Mouse (Mus musculus) MEL (cell line): Measurements from ENCODE around the gene Stk10. TPM values are rescaled to one million over a fixed set of nuclear protein-coding genes. Genes with fewer than 3 reads are reported as not detected.

Source experiments
- DNase-seq: peaks from one replicate; pipeline ENCODE4 v3.0.0; 2011; ENCODE audit warnings: low read depth, low spot score
- H3K27ac ChIP-seq: 2 replicates; pipeline ENCODE4 v1.5.1; 2012; ENCODE audit warnings: low read depth, mild to moderate bottlenecking, control low read depth, low read length, moderate library complexity; ENCODE audit not compliant: control insufficient read depth
- H3K27me3 ChIP-seq, 2 experiments: fragments of 150-350 bp in 1 of 2; sonication (generic) in 1 of 2; 2 replicates each; pipeline ENCODE4 v1.6.1; 2012; ENCODE audit warnings: low read length in 2 of 2, mild to moderate bottlenecking in 2 of 2, improper control_type of control experiment in 1 of 2, moderate library complexity in 1 of 2; ENCODE audit not compliant: insufficient read depth in 2 of 2, control insufficient read depth in 1 of 2
- H3K36me3 ChIP-seq, 2 experiments: 2 replicates each; pipeline ENCODE4 v1.6.1; 2012 to 2014; ENCODE audit warnings: low read length in 2 of 2, improper control_type of control experiment in 1 of 2, inconsistent platforms in 1 of 2, mild to moderate bottlenecking in 1 of 2; ENCODE audit not compliant: insufficient read depth in 2 of 2, control insufficient read depth in 1 of 2
- H3K4me1 ChIP-seq, 2 experiments: fragments of 150-350 bp in 1 of 2; sonication (generic) in 1 of 2; 2 replicates each; pipeline ENCODE4 v1.6.1; 2012; ENCODE audit warnings: low read length in 2 of 2, improper control_type of control experiment in 1 of 2, mild to moderate bottlenecking in 1 of 2; ENCODE audit not compliant: insufficient read depth in 2 of 2, control insufficient read depth in 1 of 2
- H3K4me3 ChIP-seq, 2 experiments: fragments of 150-350 bp in 1 of 2; sonication (generic) in 1 of 2; 2 replicates each; pipeline ENCODE4 v1.5.1; 2012; ENCODE audit warnings: low read depth in 2 of 2, low read length in 2 of 2, mild to moderate bottlenecking in 2 of 2, moderate library complexity in 2 of 2, control low read depth in 1 of 2, improper control_type of control experiment in 1 of 2; ENCODE audit not compliant: control insufficient read depth in 1 of 2, insufficient read depth in 1 of 2
- H3K79me2 ChIP-seq: 2 replicates; pipeline ENCODE4 v1.6.1; 2012; ENCODE audit warnings: mild to moderate bottlenecking, low read length, moderate library complexity; ENCODE audit not compliant: control insufficient read depth, poor library complexity, insufficient read depth
- H3K9ac ChIP-seq: 2 replicates; pipeline ENCODE4 v1.6.1; 2012; ENCODE audit warnings: low read depth, mild to moderate bottlenecking, control low read depth, low read length, moderate library complexity; ENCODE audit not compliant: control insufficient read depth, poor library complexity, severe bottlenecking
- H3K9me3 ChIP-seq: fragments of 150-350 bp; sonication (generic); replicated peaks from 2 replicates; pipeline ENCODE4 v1.6.1; 2012; ENCODE audit warnings: mild to moderate bottlenecking, low read length, improper control_type of control experiment, moderate library complexity; ENCODE audit not compliant: insufficient read depth
- ETS1 ChIP-seq: IDR thresholded peaks from 2 replicates; pipeline ENCODE4 v1.6.1; 2012; ENCODE audit warnings: low read depth, mild to moderate bottlenecking, inconsistent platforms, low read length, improper control_type of control experiment, moderate library complexity
- HCFC1 ChIP-seq: IDR thresholded peaks from 2 replicates; pipeline ENCODE4 v1.6.1; 2012; ENCODE audit warnings: low read depth, mild to moderate bottlenecking, inconsistent platforms, low read length, improper control_type of control experiment, moderate library complexity
- JUND ChIP-seq: IDR thresholded peaks from 2 replicates; pipeline ENCODE4 v1.6.1; 2011; ENCODE audit warnings: low read depth, mild to moderate bottlenecking, improper control_type of control experiment, low read length
- MEF2A ChIP-seq: IDR thresholded peaks from 2 replicates; pipeline ENCODE4 v1.6.1; 2014; ENCODE audit warnings: low read depth, mild to moderate bottlenecking, inconsistent platforms, low read length, improper control_type of control experiment; ENCODE audit not compliant: poor library complexity, insufficient replicate concordance, severe bottlenecking; ENCODE audit errors: extremely low read depth
- MXI1 ChIP-seq: IDR thresholded peaks from 2 replicates; pipeline ENCODE4 v1.6.1; 2011; ENCODE audit warnings: mild to moderate bottlenecking, low read depth, low read length, improper control_type of control experiment
- MYC ChIP-seq: IDR thresholded peaks from 2 replicates; pipeline ENCODE4 v1.6.1; 2011; ENCODE audit warnings: low read depth, mild to moderate bottlenecking, low read length, improper control_type of control experiment, moderate library complexity
- NRF1 ChIP-seq: IDR thresholded peaks from 2 replicates; pipeline ENCODE4 v1.6.1; 2014; ENCODE audit warnings: low read depth, mild to moderate bottlenecking, inconsistent platforms, low read length, improper control_type of control experiment, moderate library complexity; ENCODE audit not compliant: poor library complexity, insufficient read depth, severe bottlenecking
- POLR2AphosphoS2 ChIP-seq: IDR thresholded peaks from 2 replicates; pipeline ENCODE4 v1.6.1; 2011; ENCODE audit warnings: low read length, improper control_type of control experiment
- POLR2AphosphoS5 ChIP-seq: IDR thresholded peaks from 2 replicates; pipeline ENCODE4 v1.6.1; 2012; ENCODE audit warnings: low read depth, borderline replicate concordance, mild to moderate bottlenecking, inconsistent platforms, low read length, moderate library complexity, mixed read lengths
- SMC3 ChIP-seq: IDR thresholded peaks from 2 replicates; pipeline ENCODE4 v1.6.1; 2011; ENCODE audit warnings: low read depth, low read length, improper control_type of control experiment
- TBP ChIP-seq: IDR thresholded peaks from 2 replicates; pipeline ENCODE4 v1.8.0; 2011; ENCODE audit warnings: low read depth, low read length, improper control_type of control experiment
- TCF12 ChIP-seq: IDR thresholded peaks from 2 replicates; pipeline ENCODE4 v1.6.1; 2014; ENCODE audit warnings: low read depth, mild to moderate bottlenecking, inconsistent platforms, low read length, improper control_type of control experiment, moderate library complexity
- ZNF384 ChIP-seq: IDR thresholded peaks from 2 replicates; pipeline ENCODE4 v1.6.1; 2012; ENCODE audit warnings: low read depth, mild to moderate bottlenecking, inconsistent platforms, low read length, improper control_type of control experiment
- polyA plus RNA-seq, 2 experiments: library from polyadenylated mRNA; stranded (reverse) in 1 of 2; unstranded in 1 of 2; fragments of >175 nt in 1 of 2; fragments of >200 nt in 1 of 2; gene quantifications; 2 replicates each; pipeline versions ENCODE4 v1.2.1 to v1.2.4; 2012; ENCODE audit warnings: low replicate concordance in 2 of 2, low read depth in 1 of 2; ENCODE audit not compliant: insufficient read length in 2 of 2, insufficient read depth in 1 of 2, missing spikeins in 1 of 2
- total RNA-seq: library from RNA; depleted of rRNA; stranded (reverse); fragments of 300-350 nt; gene quantifications from 2 replicates; pipeline ENCODE4 v1.2.3, GENCODE M21; 2012

Stk10 gene
- total and polyA plus RNA-seq, 3 experiments, result 10.8 to 14.4 TPM; not detected in 1

- Histone ChIP-seq H3K27ac (no peak overlapping the region), H3K27me3 (no peaks in the 10 kb centered on the region), H3K4me1 (peaks cover 12 to 19% of the 10 kb centered on the region in 2 experiments), H3K9me3 (no peaks in the 10 kb centered on the region), H3K36me3 (peaks cover 0 to 14% of the 10 kb centered on the region in 2 experiments; a peak in 2 of 4 replicates), H3K4me3 (no peak overlapping the region), H3K9ac (no peak overlapping the region), H3K79me2 (no peaks in the 10 kb centered on the region)
- TF ChIP-seq JUND (no peak), POLR2AphosphoS2 (no peak)
- DNase-seq, result no peak
Observed at GRCm38 (mm10) chr11:32550102-32550501, 17.0 kb downstream of the Stk10 start.

DNA sequence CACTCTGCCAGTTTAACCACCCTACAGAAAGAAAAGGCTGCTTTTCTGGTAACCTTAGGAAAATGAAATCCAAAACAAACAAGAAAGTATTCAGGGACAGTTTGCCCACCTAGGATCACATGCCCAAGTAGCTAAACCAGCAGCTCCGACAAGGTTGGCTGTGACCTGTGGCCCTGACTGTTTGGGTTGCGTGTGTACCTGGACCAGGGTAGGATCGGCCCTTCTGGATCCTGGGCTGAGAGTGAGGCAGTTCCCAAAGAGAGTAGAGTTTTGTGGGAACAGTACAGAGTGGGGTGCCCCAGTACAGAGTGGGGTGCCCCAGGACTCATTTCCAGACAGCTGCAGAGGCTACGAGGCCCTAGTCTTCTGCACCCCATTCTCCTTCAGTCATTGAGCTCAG is 18.0 kb downstream of the Stk10 start:
- Histone ChIP-seq H3K79me2 (no peaks in the 10 kb centered on the region), H3K27ac (no peak overlapping the region), H3K4me1 (peaks cover 13 to 19% of the 10 kb centered on the region in 2 experiments)
- DNase-seq, result no peak
- TF ChIP-seq HCFC1 (no peak), TCF12 (no peak), NRF1 (no peak), POLR2AphosphoS5 (no peak)
- TF ChIP-seq, all 39 proteins: peak for 0
- H3K36me3 ChIP-seq, result peaks cover 0 to 14% of the 10 kb centered on the region in 2 experiments; a peak in 2 of 4 replicates
- no peak overlapping the region for H3K4me3 ChIP-seq
- H3K9ac ChIP-seq, result no peak overlapping the region
- H3K9me3 ChIP-seq, result no peaks in the 10 kb centered on the region
- no peaks in the 10 kb centered on the region for H3K27me3 ChIP-seq

- Histone ChIP-seq H3K4me3 (no peak overlapping the region), H3K36me3 (peaks cover 0 to 14% of the 10 kb centered on the region in 2 experiments; a peak in 2 of 4 replicates), H3K27me3 (no peaks in the 10 kb centered on the region), H3K9ac (no peak overlapping the region), H3K79me2 (no peaks in the 10 kb centered on the region), H3K4me1 (peaks cover 13 to 19% of the 10 kb centered on the region in 2 experiments), H3K27ac (no peak overlapping the region), H3K9me3 (no peaks in the 10 kb centered on the region)
- DNase-seq, result no peak
- TF ChIP-seq TBP (no peak), MXI1 (no peak), MEF2A (no peak), ETS1 (no peak), POLR2AphosphoS2 (no peak), ZNF384 (no peak), MYC (no peak), NRF1 (no peak), POLR2AphosphoS5 (no peak), SMC3 (no peak)
Observed at GRCm38 (mm10) chr11:32551579-32552297, 18.6 kb downstream of the Stk10 start.
